Mouse (Mus musculus) left cerebral cortex, postnatal 10 days (tissue): ENCODE measurements around the gene Krt79. TPM values are rescaled to one million over a fixed set of nuclear protein-coding genes. Genes with fewer than 3 reads are reported as not detected.

Experiments used
- DNase-seq, 2 experiments: peaks; one replicate each; pipeline ENCODE4 v3.0.0; 2021 to 2022; ENCODE audit warnings: low spot score in 2 of 2, mixed read lengths in 1 of 2; ENCODE audit errors: extremely low spot score in 1 of 2
- intact Hi-C: fragments of 180-260 bp; cut with DNase I; formaldehyde crosslinking; loops from one replicate; pipeline ENCODE4 v1.15.1; 2025
- total RNA-seq, 2 experiments: library from RNA; stranded (reverse); gene quantifications; 2 replicates each; pipeline ENCODE4 v1.2.3; 2021

Krt79 gene
- total RNA-seq, 2 experiments from 2014 or later: not detected

DNA sequence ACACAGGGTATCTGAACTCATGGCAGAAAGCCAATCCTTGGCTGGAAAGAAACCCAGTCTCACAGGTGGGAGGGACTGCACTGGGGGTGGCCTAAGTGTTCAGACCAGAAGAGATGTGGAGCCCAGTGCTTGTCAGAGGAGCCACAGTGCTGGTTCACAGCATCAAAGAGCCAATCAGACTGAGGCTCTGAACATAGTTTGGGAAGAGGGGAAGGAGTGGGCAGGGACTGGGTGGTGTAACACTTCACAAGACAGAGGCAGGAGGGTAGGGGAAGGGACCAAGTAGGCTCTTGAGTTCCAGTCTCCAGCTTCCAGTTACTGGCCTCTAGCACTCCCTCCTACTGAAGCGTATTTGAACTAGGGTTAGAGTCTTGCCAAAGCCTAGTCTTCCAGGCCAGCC lies 5.3 kb upstream of the Krt79 start:
- intact Hi-C loops: no loop called here
- DNase-seq: no peak

- DNase-seq: no peak
- intact Hi-C loops: no loop called here
Measured at GRCm38 (mm10) chr15:101941948-101942347, 1.8 kb upstream of the Krt79 start.

DNA sequence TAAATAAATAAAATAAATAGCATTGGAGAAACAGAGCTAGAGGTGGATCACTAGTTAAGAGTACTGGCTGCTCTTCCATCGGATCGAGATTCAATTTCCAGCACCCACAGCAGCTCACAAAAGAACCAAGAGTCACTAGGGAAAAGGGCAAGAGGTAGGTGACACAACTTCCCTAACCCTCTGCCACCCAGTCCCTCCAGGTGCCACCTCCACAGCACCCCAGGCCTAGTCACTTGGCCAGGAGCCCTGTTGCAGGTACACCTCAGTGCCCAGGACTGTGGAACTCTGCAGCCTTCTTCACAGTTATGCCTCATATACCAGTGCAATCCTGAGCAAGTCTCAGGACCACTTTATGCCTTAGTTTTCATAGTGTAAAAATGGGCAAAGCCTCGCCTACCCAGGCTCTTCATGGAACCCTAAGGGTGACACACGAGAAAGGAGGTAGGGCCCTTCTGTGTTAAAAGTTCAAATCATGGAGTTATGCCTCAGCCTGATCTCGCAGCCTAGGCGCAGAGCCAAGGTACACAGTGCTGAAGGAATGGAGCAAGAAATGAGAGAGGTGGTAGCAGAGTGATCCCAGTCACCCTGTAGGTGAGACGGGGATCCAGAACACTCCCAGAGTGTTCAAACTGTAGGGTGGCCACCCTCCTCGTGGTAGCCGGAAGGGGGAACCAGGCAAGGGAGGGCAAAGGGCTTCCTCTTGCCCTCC lies 1.4 kb downstream of the Krt79 start:
- no peak for DNase-seq
- intact Hi-C loops: no loop called here

DNA sequence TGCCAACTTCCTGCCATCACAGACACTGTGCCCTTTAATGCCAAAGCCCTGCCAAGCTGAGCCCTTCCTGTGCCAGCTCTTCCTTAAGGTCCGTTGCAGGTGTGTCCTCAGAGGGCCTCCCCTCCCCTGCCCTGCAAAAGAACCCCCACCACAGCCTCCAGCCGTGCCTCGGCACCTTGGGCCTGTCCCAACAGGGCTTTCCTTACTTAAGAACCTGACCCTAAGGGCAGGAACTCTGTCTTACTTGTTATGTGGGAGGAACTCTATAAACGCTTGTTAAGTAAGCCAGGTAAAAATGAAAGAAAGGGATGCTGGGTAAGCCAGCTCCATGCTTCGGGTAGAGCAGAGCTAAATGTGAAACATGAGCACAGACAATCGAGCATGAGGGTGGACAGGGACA lies 7.1 kb downstream of the Krt79 start:
- intact Hi-C loops: no loop called here
- DNase-seq: peak in 1 of 2 experiments; percentile 4

DNA sequence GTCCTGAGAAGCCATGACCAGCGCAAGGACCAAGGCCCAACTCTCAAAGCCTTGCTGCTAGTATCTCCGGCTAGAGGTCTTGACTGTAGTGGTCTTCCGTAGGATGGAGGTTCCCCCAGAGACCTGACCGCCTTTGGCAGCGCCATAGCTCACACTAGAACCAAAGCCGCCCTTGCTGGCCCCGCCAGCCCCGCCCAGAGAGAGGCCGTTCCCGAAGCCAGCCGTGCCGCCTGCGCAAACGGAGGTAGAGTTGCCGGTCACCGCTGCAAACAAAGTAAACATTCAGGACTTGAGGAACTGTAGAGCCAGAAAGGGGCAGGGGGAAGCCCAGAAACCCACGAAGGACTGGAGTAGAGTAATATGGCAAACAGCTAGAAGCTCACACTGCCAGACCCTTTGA lies 10.5 kb downstream of the Krt79 start:
- intact Hi-C loops: no loop called here
- DNase-seq: no peak

GRCm38 (mm10) chr15:101929087-101929486 lies 11.0 kb downstream of the Krt79 start:
- intact Hi-C loops: no loop called here
- no peak for DNase-seq

- intact Hi-C loops: no loop called here
- peak in 1 of 2 experiments; percentile 28 for DNase-seq
Measured at GRCm38 (mm10) chr15:101927340-101928080, 12.6 kb downstream of the Krt79 start.

- intact Hi-C loops: no loop called here
- DNase-seq: no peak
Measured at GRCm38 (mm10) chr15:101925041-101925440, 15.1 kb downstream of the Krt79 start.

GRCm38 (mm10) chr15:101924635-101925034 lies 15.5 kb downstream of the Krt79 start, which contains the start of gene Krt4:
Krt4 (minus strand) TSS chr15:101924735.
- intact Hi-C loops: no loop called here

DNA sequence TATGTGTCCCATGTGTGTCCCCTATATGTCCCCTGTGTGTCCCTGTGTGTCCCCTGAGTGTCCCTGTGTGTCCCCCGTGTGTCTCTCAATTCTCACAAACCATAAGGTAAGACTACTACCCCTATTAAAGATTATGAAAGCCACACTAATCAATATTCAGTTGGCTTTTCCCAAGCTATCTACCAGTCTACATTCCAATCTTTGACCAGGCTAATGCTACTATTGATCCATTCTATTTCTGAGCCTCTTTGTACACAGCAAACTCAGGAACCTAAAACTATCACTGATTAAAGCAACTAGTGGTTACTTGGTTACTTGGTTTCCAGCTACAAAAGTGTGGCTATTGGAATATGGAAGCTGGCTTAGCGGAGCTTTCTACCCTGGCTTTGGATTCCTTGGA lies 17.8 kb downstream of the Krt79 start:
- DNase-seq: no peak
- intact Hi-C loops: no loop called here

More at GRCm38 (mm10) chr15:101924635-101925034, 15.5 kb downstream of the Krt79 start, which contains the start of gene Krt4:
- no peak for DNase-seq

DNA sequence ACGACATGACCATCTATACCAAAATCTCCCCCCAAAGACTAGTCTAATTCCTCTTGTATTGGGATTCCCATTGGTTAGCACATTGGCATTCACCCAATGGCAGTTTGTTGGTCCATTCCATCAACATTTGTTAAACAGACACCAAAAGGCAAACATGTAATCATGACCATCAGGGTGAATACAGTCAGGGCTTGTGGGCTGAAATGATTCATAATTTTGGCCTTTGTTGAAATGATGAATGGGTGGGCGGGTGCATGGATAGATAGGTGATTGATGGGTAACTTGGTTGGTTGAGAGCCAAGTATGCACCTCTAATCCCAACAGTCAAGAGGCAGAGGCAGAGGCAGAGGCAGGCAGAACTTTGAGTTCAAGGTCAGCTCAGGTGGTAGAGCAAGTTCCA lies 24.1 kb downstream of the Krt79 start:
- intact Hi-C loops: no loop called here
- DNase-seq: no peak

DNA sequence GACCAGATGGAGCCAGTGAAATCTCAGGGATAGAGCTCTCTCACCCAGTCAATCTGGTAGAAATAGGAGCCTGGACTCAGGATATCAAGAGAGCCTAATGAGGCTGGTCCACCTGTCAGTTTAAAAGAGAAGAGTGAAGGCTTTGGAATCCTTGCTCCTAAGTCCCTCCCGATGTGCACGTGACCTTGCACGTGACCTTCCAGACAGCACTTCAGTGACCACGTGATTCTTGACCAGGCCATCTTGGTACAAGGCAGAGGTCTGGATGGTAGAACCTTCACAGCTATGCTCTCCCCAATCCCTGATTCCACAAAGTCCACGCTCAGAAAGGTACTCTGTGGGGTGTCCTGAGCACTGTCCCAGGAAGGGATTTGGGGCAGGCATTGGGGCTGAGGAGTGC lies 35.3 kb downstream of the Krt79 start:
- no peak for DNase-seq
- intact Hi-C loops: no loop called here

GRCm38 (mm10) chr15:101902171-101903149 lies 37.7 kb downstream of the Krt79 start:
- DNase-seq: no peak
- intact Hi-C loops: no loop called here

- no peak for DNase-seq
- intact Hi-C loops: no loop called here
Measured at GRCm38 (mm10) chr15:101895216-101895615, 44.9 kb downstream of the Krt79 start.

- DNase-seq: no peak
- intact Hi-C loops: no loop called here
Measured at GRCm38 (mm10) chr15:101892820-101893219, 47.3 kb downstream of the Krt79 start, which contains the start of gene Krt76. Krt76 (minus strand) TSS chr15:101892920.

DNA sequence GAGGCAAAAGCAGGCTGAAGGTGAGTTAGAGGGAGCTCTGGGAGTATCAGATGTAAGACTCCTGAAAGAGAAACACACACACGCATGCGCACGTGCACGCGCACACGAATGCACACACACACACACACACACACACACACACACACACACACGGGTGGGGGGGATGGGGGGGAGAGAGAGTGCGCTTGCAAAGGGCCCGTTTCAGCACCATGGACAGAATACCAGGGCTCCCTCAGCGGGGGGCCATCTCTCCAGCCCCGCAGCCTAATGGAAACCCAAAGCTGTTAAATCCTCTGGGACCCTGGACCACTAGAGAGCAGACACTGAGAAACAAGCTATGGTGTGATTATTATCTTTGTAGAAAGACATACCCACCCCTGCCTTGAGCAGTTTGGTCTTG lies 60.3 kb downstream of the Krt79 start:
- no peak for DNase-seq
- intact Hi-C loops: no loop called here
